Mouse (Mus musculus): ENCODE measurements around the gene Cd47. TPM values are rescaled to one million over a fixed set of nuclear protein-coding genes. Genes with fewer than 3 reads are reported as not detected.

The Cd47 gene
- polyA plus RNA-seq, 1 experiment from 2014 or later, result 301 TPM

- Histone ChIP-seq H3K27me3 (no peaks in the 10 kb centered on the region), H3K36me3 (peaks cover 3% of the 10 kb centered on the region; the same call in 1 of the 2 replicates), H3K4me3 (replicated peaks) (no peak overlapping the region), H3K27ac (no peak overlapping the region), H3K4me1 (replicated peaks) (0 out of 2 replicates have a peak, but pooled peaks cover 3% of the 10 kb centered on the region), H3K9ac (no peak overlapping the region), H3K9me3 (replicated peaks) (no peaks in the 10 kb centered on the region), H3K4me2 (no peak overlapping the region)
- no peak for DNase-seq
- no peak for ATAC-seq (ENCODE audit: low read depth)
- WGBS (ENCODE audit: insufficient replicate concordance), result 81% methylated on average over 6 of the region's 6 CpGs
Measured at GRCm38 (mm10) chr16:49921677-49922076, 121.3 kb downstream of the Cd47 start.

DNA sequence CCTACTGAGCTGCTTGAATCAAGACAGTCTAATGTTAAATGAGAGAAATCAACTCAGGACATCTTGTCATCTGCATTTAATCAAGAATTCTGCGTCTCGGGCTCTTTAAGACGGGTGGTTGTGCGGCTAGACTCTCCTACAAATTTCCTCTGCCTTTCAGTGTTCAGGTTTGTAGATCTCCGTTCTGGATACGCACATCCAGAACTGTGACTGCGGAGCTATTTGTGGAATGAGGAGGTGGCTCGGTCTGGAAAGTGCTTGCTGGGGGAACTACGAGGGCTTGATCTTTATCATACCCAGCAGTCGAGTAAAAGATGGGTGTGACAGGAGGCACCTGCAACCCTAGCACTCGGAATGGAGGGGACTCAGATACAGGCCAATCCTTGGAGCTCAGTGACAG, 121.8 kb downstream of the Cd47 start:
- H3K9me3 ChIP-seq (replicated peaks), result no peaks in the 10 kb centered on the region
- ATAC-seq (ENCODE audit: low read depth), result no peak
- H3K27me3 ChIP-seq, result no peaks in the 10 kb centered on the region
- H3K9ac ChIP-seq, result no peak overlapping the region
- DNase-seq, result no peak
- H3K4me3 ChIP-seq (replicated peaks), result no peak overlapping the region
- no peaks in the 10 kb centered on the region for H3K36me3 ChIP-seq
- 64% methylated on average over 11 of the region's 11 CpGs for WGBS (ENCODE audit: insufficient replicate concordance)
- H3K4me2 ChIP-seq, result no peak overlapping the region
- H3K27ac ChIP-seq, result no peak overlapping the region
- H3K4me1 ChIP-seq (replicated peaks), result 0 out of 2 replicates have a peak, but pooled peaks cover 3% of the 10 kb centered on the region

DNA sequence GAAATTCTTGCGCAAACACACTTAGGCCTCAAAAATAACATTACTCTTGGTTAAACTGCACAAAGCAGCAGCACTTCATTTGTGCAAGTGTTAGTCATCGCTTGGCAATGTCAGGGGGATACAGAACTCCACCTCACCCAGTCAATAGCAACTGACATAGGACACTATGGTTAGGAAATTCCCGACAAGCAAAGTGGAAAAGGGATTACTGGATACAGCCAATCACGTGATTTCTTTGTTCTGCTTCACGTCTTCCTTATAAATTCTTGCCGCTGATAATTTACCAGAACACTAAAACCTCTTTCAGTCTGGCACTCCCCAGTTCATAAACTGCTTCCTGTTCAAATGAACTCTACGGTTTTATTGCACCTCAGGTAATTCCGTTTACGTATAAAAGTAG, 123.4 kb downstream of the Cd47 start:
- Histone ChIP-seq H3K4me3 (replicated peaks) (no peak overlapping the region), H3K4me1 (replicated peaks) (0 out of 2 replicates have a peak, but pooled peaks cover 3% of the 10 kb centered on the region), H3K27ac (no peak overlapping the region), H3K27me3 (no peaks in the 10 kb centered on the region), H3K36me3 (no peaks in the 10 kb centered on the region), H3K9me3 (replicated peaks) (no peaks in the 10 kb centered on the region), H3K9ac (no peak overlapping the region), H3K4me2 (no peak overlapping the region)
- ATAC-seq (ENCODE audit: low read depth) (no peak), DNase-seq (no peak)
- WGBS (ENCODE audit: insufficient replicate concordance), result 83% methylated on average over 9 of the region's 9 CpGs

- Histone ChIP-seq H3K4me2 (no peak overlapping the region), H3K4me1 (replicated peaks) (0 out of 2 replicates have a peak, but pooled peaks cover 3% of the 10 kb centered on the region), H3K9me3 (replicated peaks) (no peaks in the 10 kb centered on the region), H3K4me3 (replicated peaks) (no peak overlapping the region), H3K27ac (no peak overlapping the region), H3K36me3 (no peaks in the 10 kb centered on the region), H3K9ac (no peak overlapping the region), H3K27me3 (no peaks in the 10 kb centered on the region)
- ATAC-seq (ENCODE audit: low read depth), result no peak
- 70% methylated on average over 1 of the region's 1 CpGs for WGBS (ENCODE audit: insufficient replicate concordance)
- no peak for DNase-seq
Measured at GRCm38 (mm10) chr16:49924941-49925340, 124.6 kb downstream of the Cd47 start.

GRCm38 (mm10) chr16:49933274-49933673, 132.9 kb downstream of the Cd47 start:
- DNase-seq (no peak), ATAC-seq (ENCODE audit: low read depth) (no peak)
- Histone ChIP-seq H3K4me3 (replicated peaks) (no peak overlapping the region), H3K4me1 (replicated peaks) (peaks cover 13% of the 10 kb centered on the region), H3K27ac (no peak overlapping the region), H3K27me3 (no peaks in the 10 kb centered on the region), H3K9ac (no peak overlapping the region), H3K4me2 (no peak overlapping the region), H3K9me3 (replicated peaks) (no peaks in the 10 kb centered on the region), H3K36me3 (no peaks in the 10 kb centered on the region)
- 79% methylated on average over 5 of the region's 5 CpGs for WGBS (ENCODE audit: insufficient replicate concordance)

DNA sequence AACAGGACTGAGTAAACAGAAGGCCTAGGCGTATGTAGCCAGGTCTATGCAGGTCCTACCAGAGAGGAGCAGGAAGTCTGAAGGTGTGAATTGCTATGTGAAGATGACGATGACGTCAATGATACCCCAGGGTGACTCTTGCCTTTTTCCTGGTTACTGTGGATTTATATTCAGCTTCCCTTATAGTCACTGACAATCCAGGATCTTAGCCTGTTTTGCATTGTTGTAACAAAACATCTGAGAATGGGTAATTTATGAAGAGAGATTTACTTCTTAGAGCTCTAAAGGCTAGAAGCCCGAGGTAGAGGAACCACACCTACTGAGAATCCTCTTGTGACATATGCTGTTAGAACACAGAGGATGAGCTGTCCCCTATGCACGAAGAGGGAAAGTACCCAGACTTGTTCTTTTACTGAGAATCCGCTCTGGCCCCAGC, 135.7 kb downstream of the Cd47 start:
- Histone ChIP-seq H3K36me3 (no peaks in the 10 kb centered on the region), H3K9ac (no peak overlapping the region), H3K4me2 (no peak overlapping the region), H3K27ac (no peak overlapping the region), H3K9me3 (replicated peaks) (no peaks in the 10 kb centered on the region), H3K27me3 (no peaks in the 10 kb centered on the region), H3K4me3 (replicated peaks) (no peak overlapping the region), H3K4me1 (replicated peaks) (peaks cover 13% of the 10 kb centered on the region)
- 73% methylated on average over 6 of the region's 6 CpGs for WGBS (ENCODE audit: insufficient replicate concordance)
- ATAC-seq (ENCODE audit: low read depth), result no peak
- DNase-seq, result no peak

GRCm38 (mm10) chr16:49936793-49937192, 136.5 kb downstream of the Cd47 start:
- WGBS (ENCODE audit: insufficient replicate concordance), result 58% methylated on average over 5 of the region's 5 CpGs
- DNase-seq, result no peak
- H3K9ac ChIP-seq, result no peak overlapping the region

GRCm38 (mm10) chr16:49937218-49938165, 137.2 kb downstream of the Cd47 start:
- Histone ChIP-seq H3K9me3 (replicated peaks) (no peaks in the 10 kb centered on the region), H3K4me2 (no peak overlapping the region; the same call in 1 of the 2 replicates), H3K9ac (no peak overlapping the region), H3K27me3 (no peaks in the 10 kb centered on the region), H3K27ac (no peak overlapping the region), H3K36me3 (no peaks in the 10 kb centered on the region), H3K4me3 (replicated peaks) (no peak overlapping the region), H3K4me1 (replicated peaks) (peaks cover 13% of the 10 kb centered on the region)
- ATAC-seq (ENCODE audit: low read depth) (no peak), DNase-seq (no peak)
- WGBS (ENCODE audit: insufficient replicate concordance), result 48% methylated on average over 11 of the region's 11 CpGs

More at GRCm38 (mm10) chr16:49936793-49937192, 136.5 kb downstream of the Cd47 start:
- Histone ChIP-seq H3K27ac (no peak overlapping the region), H3K4me3 (replicated peaks) (no peak overlapping the region), H3K4me2 (no peak overlapping the region), H3K27me3 (no peaks in the 10 kb centered on the region), H3K9me3 (replicated peaks) (no peaks in the 10 kb centered on the region), H3K4me1 (replicated peaks) (peaks cover 13% of the 10 kb centered on the region), H3K36me3 (no peaks in the 10 kb centered on the region)
- no peak for ATAC-seq (ENCODE audit: low read depth)

GRCm38 (mm10) chr16:49938483-49939301, 138.4 kb downstream of the Cd47 start:
- no peak for DNase-seq
- no peaks in the 10 kb centered on the region for H3K36me3 ChIP-seq
- H3K9ac ChIP-seq, result no peak overlapping the region
- no peaks in the 10 kb centered on the region for H3K27me3 ChIP-seq
- no peaks in the 10 kb centered on the region for H3K9me3 ChIP-seq (replicated peaks)
- no peak overlapping the region for H3K27ac ChIP-seq
- no peak for ATAC-seq (ENCODE audit: low read depth)
- no peak overlapping the region for H3K4me2 ChIP-seq
- H3K4me3 ChIP-seq (replicated peaks), result no peak overlapping the region
- peaks cover 13% of the 10 kb centered on the region for H3K4me1 ChIP-seq (replicated peaks)
- WGBS (ENCODE audit: insufficient replicate concordance), result 58% methylated on average over 7 of the region's 7 CpGs

- Histone ChIP-seq H3K9me3 (replicated peaks) (no peaks in the 10 kb centered on the region), H3K27me3 (no peaks in the 10 kb centered on the region), H3K4me1 (replicated peaks) (peaks cover 13% of the 10 kb centered on the region), H3K27ac (no peak overlapping the region), H3K4me3 (replicated peaks) (no peak overlapping the region), H3K9ac (no peak overlapping the region), H3K4me2 (no peak overlapping the region), H3K36me3 (no peaks in the 10 kb centered on the region)
- DNase-seq, result no peak
- WGBS (ENCODE audit: insufficient replicate concordance), result 77% methylated on average over 2 of the region's 2 CpGs
- ATAC-seq (ENCODE audit: low read depth), result no peak
Measured at GRCm38 (mm10) chr16:49939376-49939775, 139.0 kb downstream of the Cd47 start.

GRCm38 (mm10) chr16:49940473-49940872, 140.1 kb downstream of the Cd47 start:
- Histone ChIP-seq H3K9me3 (replicated peaks) (no peaks in the 10 kb centered on the region), H3K9ac (no peak overlapping the region), H3K36me3 (no peaks in the 10 kb centered on the region), H3K27ac (no peak overlapping the region), H3K27me3 (no peaks in the 10 kb centered on the region), H3K4me3 (replicated peaks) (no peak overlapping the region), H3K4me1 (replicated peaks) (peaks cover 13% of the 10 kb centered on the region), H3K4me2 (no peak overlapping the region)
- ATAC-seq (ENCODE audit: low read depth) (no peak), DNase-seq (no peak)

All from liver, embryonic 13.5 days (tissue).